Mouse (Mus musculus): Measurements from ENCODE around the gene Ptpro.
"Not testable (repeated sequence)": the region's sequence is repeated elsewhere in the genome, so short reads cannot be mapped to it uniquely, and the experiment has no call there.

Ptpro gene

DNA sequence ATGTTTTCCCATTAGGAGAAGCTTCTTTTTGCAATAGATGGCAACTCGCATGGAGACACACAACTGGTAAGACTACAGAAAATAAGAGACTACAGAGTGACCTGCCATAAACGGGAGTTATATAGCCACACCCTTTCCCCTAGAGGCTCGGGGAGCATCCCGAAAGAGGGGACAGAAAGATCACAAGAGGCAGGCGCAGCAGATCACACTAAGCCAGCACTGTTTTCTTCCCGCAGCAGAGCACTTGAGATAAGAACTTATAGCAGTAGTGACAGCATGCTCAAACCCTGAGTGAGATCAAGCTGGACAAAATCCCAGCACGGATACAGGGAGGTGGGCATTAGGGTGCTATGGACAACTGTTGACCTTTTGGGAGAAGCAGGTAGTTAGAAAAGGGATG lies 203.9 kb downstream of the Ptpro start:
- no peak for DNase-seq (ENCODE audit: low spot score in 2 of 2)

DNA sequence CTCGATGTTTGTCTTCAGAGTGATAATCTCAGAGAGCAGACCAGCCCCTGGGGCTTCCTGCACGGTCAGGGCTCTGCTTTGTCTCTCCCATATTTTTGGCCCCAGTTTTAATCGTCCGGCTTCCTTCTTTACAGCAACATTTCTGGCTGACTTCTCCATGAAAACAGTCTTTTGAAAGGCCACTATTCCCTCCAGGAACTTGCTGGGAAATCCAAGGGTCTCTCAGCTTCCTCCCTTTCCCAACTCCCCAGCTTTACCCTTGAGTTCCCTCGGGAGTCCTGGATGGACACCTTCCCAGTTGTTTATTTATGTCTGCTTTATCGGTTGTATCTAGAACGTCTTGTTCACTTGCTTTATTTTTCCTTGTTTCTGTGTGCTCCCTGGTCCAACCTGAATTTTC lies 205.1 kb downstream of the Ptpro start:
- no peak for DNase-seq (ENCODE audit: low spot score in 2 of 2)

DNA sequence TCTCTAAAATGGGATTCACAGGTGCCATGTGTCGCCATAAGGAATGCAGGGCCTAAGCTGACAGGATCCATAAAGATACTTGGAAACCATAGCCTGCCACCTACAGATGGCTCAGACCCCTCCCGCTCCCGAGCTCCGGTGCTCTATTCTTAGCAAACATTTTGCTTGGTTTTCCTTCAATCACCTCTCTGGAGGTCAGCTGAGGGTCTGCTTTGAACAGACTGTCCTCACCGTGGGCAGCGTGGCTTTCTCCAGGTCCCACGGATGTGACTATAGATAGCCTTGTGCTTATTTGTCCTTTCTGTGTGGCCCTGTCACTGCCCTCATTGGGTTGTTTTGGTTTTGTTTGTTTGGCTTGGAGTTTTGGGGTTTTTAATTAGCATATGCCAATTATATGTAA lies 206.0 kb downstream of the Ptpro start:
- no peak for DNase-seq (ENCODE audit: low spot score in 2 of 2)

DNA sequence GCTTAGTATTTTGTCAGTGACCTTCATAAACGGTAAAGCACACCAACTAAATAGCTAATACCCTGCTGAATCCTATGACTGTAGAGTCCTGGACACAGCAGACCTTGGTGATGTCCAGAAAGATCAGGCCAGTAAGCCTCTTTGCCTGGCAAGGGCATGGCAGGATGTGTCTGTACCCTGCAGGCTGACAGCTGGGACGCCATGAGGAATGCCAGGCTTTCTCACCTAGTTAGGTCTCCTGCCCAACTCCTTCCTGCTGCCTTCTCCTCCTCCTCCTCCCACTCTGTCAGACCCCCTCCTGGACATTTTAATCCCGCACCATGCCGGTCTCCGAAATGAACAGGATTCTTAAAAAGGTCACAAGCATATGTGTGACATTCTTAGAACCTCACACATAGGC lies 211.7 kb downstream of the Ptpro start:
- no peak for DNase-seq (ENCODE audit: low spot score in 2 of 2)

DNA sequence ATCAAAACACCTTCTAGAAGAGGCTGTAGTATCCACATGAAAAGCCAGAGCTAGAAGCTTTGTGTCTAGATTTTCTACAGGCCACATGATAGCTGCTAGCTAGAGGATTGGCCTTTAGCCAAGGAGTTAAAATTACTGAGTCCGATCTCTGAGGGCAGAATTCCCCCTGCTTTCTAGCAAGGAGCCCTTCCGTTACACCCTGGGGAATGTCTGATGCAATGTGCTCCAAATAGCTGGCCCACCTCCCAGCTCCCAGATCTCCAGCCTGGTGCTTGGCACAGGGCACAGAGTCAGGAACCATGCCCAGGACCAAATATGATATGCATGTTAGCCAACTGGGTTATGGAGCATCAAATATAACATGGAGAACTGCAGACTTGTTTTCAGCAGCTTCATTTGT lies 213.1 kb downstream of the Ptpro start:
- peak in 1 of 2 experiments; percentile 47 for DNase-seq (ENCODE audit: low spot score in 2 of 2)

DNA sequence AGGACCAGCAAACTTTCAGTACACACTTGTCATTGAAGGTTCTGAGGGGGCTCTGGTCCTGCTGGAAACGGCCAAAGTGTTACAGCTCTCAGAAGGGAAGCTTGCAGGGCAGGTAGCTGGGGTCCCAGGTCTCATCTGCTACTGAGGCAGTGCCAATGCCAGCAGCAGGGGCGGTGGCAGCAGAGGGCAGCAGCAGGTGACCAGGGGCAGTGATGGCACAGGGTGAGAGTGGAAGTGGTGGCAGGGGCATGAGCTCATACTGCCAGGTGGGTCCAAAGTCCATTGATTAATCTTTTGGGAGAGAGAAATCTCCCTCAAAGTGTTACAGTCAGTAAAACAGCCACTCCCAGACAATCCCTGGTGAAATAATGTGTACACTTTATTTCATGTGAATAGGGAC lies 214.1 kb downstream of the Ptpro start:
- DNase-seq (ENCODE audit: low spot score in 2 of 2), result no peak

DNA sequence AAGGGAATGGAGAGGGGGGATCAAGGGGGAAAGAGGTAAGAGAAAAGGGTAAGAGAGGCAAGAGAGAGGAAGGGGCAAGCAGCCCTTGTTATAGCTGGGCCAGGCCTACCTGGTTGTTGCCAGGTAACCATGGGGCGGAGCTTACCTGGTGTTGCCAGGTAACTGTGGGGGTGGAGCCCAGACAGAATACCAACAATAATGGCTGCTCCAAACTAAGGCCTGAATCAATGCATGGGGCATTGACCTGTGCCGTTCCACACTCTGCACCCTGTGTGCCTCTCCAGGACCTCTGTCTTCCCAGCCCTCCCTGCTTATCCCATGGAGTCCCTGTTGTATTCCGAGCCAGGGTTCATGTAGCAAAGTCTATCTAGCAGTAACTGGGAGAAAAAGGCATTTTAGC lies 215.6 kb downstream of the Ptpro start:
- no peak for DNase-seq (ENCODE audit: low spot score in 2 of 2)

DNA sequence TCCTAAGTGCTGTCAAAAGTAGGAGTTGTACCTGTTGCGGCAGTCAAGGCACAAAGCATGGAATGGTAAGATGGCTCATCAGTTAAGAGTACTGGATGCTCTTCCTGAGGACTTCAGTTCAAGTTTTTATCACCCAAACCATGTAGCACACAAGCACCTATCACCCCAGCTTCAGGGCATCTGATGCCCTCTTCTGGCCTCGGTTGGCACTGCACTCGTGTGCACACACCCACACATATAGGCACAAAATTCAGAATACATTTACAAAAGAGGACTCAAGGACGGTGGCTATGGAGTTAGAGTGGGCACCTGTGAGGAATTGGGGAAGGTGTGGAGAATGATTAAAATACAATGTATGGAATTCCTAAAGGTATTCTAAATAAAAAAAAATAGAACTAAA lies 217.4 kb downstream of the Ptpro start:
- no peak for DNase-seq (ENCODE audit: low spot score in 2 of 2)

DNA sequence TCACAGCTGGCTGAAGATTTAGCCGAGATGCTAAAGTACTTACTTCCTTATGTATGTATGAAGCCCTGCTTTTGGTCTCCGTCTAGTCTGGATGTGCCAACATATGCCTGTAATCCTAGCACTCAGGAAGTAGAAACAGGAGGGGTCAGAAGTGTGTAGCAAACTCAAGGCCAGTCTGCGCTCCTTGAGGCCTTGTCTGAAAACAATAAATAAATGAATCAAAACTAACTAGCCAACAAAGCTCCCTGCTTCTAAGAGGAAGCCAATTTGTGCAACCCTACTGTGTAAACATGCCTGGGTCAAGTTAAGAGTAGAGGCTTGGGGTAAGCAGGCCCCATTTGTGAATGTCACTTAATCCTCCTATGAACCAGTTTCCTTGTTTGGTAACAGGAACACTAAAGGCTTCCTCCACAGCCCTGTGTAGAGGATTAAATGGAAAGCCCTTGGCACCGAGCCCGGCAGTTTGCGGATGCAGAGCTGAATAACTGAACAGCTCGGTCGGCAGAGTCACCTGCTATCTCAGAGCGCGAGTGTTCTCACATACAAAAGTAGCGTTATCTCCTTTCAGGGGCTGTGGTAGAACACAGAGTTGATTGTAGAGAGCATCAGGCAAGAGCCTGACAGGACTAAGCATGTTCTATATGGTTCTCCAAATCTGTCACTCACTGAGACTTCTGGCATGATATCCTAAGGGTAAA lies 218.9 kb downstream of the Ptpro start:
- DNase-seq (ENCODE audit: low spot score in 2 of 2), result peak; percentile 54 to 65

DNA sequence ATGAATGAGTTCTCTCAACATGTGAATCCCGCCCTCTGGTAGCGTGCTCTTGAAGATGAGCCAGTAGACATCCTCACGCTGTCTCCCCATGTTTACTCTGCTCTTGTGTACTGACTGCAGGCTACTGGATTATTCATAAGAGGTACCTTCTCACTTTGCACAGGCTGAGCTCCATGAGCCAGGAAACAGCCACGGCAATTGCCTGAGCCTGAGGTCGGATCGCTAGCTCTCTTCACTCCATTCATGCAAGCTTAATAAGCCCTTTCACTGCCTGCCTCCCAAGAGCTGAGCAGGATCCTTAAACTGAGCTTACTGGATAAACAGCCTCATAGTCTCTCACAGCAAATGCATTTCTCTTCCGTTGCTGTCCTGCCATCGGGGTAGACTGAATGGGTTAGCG lies 220.0 kb downstream of the Ptpro start:
- no peak for DNase-seq (ENCODE audit: low spot score in 2 of 2)

DNA sequence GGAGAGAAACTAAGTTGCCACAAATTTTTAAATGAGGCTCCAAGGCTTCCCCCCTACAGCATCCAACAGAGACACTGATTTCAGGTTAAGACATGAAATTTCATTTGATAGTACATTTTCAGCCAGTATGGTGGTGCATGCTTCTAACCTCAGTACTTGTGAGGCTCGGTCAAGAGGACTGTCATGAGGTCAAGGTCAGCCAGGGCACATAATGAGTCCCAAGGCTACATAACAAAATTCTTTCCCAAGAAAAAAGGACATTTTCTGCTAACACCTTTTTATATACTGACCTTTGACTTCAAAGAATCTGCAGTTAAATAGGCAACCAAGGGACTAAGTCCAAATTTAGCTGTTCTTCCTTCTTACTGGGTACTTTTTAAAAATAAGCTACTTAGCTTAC lies 221.3 kb downstream of the Ptpro start:
- DNase-seq (ENCODE audit: low spot score in 2 of 2), result no peak

DNA sequence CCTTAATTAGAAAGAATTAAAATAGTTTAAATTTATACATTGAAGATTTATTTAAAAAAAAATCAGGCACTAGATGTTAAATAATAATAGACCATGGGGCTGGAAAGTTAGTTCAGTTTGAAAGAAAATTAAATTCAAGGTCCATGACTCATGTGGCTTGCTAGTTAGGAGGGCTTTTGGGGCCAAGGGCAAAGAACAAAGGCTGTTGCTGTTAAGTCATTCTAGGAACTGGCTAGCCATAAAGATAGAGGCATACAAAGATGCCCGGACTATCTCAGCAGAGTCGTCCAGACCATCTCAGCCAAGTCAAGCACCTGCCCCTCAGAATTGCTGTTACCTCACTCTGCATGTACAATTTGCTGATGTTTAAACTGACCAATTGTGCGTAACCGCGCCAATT lies 223.6 kb downstream of the Ptpro start:
- DNase-seq (ENCODE audit: low spot score in 2 of 2), result not testable (repeated sequence)

DNA sequence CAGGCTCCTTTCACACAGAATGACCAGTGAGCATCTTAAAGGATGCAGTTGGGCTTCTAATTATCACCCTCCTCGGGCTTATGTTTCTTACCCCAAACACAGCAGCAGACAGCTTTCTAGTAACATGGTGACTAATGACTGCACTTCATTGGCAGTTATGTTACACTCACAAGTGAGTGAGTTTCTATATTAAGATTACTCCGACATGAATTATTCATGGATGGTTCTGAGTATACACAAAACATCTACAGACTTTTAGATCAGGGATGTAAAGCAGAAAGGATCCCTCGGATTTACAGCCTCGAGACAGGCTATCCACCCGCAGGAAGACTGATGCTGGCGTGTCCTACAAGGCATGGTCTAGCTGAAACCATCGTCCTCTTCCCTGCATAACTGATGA lies 230.8 kb downstream of the Ptpro start:
- no peak for DNase-seq (ENCODE audit: low spot score in 2 of 2)

DNA sequence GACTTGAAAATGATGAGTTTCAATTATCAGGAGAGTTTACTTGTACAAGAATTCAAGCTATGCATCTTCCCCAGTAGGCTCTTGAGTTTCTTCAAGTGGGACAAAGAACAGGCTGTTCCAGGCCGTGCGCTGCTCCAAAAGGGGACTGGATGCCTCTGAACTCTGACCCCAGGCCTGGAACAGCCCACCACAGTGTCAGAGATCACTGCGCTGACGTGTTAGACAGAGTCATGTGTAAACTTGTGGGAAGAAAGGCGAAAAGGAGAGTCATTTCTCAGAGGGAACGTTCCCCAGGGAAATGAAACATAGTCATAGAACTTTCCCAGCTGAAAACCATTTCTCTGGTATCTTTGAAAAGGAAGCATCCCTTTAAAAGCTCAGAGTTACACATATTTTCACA lies 235.3 kb downstream of the Ptpro start:
- DNase-seq (ENCODE audit: low spot score in 2 of 2), result no peak

DNA sequence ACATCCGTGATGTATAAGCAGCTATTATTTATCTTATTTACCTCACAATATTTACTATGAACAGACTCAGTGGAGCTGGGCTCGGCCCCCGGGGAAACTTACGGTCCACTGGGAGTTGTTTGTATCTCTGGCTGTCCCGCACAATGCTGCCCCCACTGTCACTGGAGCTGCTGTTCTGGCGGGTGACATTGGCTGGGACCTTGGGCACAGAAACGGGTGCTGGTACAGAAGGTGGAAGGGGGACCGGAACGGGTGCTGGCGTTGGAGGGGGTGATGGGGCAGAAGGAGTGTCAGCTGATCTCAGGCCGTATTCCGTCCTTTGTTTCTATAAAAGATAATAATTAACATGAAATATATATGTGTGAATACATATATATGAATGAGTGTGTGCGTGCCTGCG lies 238.0 kb downstream of the Ptpro start:
- DNase-seq (ENCODE audit: low spot score in 2 of 2), result no peak

DNA sequence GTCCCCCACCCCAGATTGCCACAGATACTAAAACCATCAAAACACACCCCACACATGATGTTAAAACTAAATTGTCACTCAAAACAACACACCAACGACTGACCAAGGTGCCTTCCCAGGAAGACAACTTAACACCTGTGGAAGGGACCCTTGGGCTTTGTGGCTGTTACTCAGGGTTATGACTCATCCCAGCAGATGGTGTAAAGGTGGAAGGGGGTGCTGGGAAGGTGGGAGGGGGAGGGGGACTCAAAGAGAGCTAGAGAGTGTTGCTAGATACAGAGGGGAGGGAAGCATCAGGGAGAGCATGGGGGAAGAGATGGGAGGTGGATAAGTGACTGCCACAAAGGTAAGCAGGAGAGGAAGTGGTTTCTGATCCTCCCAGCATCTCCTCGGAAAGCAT lies 239.5 kb downstream of the Ptpro start:
- no peak for DNase-seq (ENCODE audit: low spot score in 2 of 2)

DNA sequence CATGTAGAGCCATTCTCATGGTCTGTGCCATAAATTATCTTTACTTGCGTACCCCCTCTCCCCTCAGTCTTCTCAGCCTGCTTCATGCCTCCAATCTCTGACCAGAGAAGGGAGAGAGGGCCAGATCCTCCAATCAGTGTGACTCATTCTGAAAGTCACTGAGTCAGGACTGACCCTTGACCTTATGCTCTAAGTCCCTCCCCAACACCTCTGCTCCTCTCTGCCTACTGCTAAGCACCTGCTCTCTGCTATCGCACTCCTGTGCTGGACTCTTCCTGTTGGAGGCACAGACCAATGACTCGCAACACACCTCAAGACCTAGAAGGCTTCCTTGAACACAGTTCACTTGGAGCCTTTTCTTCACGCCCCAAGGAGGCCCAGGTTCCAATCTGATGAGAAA lies 240.5 kb downstream of the Ptpro start:
- DNase-seq (ENCODE audit: low spot score in 2 of 2), result no peak

DNA sequence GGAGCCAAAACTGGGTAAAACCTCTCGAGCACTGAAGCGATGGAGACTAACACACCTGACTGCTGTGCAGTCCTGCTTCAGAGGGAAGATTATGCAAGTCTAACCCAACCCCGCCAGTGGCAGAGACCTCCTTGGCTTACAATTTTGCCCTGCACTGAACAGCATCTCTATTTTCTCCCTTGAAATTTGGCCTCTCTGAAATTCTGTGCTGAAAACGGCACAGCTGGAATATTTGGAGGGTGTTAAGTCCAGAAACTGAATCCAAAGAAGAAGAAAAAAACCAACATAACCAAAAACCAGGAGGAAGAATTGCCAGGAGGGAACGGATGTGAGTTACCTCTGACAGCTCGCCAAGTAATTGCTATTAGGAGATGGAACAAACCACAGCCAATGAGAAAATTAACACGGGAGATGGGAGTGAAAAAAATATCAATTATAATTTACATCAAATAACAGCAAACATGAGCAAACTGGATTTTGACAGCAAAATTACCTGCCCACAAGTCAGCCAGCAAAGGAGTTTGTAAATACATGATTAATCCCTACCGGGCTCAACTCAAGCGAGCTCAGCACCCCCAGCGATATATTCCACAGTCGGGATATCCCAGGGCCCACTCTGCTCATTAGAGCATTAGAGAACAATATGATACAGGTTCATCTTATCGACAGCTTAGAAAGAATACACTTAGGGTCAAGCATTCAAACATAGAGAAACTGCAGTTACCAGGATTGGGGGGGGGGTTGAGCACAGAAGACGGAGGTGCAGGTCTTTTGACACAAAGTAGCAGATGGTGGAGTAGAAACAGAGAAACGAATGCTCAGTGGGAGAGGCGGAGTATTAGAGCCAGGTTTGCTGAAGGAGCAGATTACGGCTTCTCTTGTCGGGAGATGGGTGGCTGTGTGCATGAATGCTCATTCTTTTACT lies 241.4 kb downstream of the Ptpro start:
- DNase-seq (ENCODE audit: low spot score in 2 of 2), result no peak

DNA sequence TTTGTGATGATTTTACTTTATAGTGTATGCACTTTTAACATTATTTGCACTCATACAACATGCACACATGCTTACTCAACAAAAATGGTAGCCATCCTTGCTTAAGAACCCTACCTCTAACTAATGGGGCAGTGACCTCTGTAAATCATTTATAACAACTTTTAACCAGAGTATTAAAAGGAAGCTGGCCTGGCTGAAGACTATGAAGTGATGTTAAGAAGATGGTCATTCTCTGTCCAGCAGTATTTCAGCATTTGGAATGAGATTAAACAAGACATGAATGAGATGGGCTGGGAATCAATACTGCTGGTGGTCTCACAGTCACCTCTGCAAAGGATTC lies 242.0 kb downstream of the Ptpro start:
- no peak for DNase-seq (ENCODE audit: low spot score in 2 of 2)

DNA sequence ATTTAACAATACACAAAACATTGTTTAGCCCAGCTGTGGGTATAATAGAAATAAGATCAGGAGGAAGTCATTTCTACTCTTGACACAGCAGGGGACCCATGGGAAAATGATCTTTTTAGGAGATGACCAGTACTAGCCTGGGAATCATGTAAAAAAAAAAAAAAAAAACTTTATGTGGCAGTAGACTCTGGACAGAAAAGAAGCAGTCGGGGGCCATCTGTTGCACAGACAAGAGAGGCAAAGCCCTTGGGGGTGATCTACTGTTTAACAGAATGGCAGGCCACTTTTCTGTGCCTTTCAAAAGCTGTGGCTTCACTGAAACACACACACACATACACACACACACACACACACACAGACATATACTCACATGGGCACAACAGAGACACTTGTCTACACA lies 242.7 kb downstream of the Ptpro start:
- no peak for DNase-seq (ENCODE audit: low spot score in 2 of 2)

DNA sequence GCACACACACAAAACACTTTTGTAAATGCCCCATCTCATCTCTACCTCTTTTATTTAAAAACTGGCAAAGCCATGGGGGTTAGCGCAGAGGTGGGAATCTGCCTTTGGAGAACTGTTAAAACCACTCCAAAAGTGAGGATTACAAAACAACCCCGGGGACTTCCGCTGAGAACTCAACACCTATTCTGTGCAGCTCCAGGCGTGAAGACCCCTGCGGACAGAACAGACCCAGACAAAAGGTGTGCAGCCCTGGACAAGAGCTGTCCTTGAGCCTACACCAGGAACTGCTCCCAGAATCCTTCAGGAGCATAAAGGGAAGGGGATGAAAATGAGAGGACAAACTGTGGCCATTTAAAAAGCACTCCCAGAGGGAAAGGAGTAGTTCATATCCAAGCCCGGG lies 243.1 kb downstream of the Ptpro start:
- no peak for DNase-seq (ENCODE audit: low spot score in 2 of 2)

DNA sequence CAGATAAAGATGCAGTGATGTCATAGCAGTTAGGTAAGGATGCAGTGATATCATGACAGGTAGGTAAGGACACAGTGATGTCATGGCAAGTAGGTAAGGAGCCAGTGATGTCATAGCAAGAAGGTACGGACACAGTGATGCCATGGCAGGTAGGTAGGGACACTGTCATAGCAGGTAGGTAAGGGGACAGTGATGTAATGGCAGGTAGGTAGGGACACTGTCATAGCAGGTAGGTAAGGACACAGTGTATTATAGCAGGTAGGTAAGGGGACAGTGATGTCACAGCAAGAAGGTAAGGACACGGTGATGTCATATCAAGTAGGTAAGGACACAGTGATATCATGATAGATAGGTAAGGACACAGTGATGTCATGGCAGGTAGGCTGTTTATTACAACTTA lies 244.4 kb downstream of the Ptpro start:
- no peak for DNase-seq (ENCODE audit: low spot score in 2 of 2)

DNA sequence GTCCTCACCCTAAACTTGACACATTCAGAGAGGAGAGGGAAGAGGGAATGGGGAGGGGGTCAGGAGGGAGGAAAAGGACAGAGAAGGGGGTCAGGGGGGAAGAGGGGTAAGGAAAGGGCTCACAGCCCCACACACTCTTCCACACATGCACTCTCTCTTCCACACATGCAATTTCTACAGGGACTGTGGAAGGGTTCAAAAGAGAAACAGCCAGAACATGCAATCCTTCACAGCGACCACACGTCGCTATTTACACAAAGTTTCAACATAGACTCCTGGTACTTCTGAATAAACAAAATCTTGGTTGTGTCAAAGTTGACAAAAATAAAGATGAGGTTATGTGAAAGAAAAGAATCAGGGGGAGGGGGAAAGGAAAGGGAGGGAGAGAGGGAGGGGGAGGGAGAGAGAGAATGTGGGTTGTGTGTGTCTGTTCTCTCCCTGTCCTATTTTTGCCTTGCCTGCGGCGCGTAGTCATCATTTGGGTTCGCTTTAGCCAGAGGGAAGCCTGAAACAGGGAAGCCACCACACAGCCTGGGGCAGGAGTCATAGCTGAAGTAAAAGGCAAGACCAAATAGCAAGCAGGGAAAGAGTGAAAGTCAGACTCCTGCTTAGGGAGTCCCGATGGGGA lies 245.2 kb downstream of the Ptpro start:
- no peak for DNase-seq (ENCODE audit: low spot score in 2 of 2)
